Mouse (Mus musculus) brain, embryonic 14.5 days (tissue): Measurements from ENCODE around the gene Cetn3.

Source experiments
- CTCF ChIP-seq: fragments of 200-500 bp; IDR thresholded peaks from 2 replicates; pipeline ENCODE4 v1.5.1; 2012; ENCODE audit warnings: inconsistent platforms, mild to moderate bottlenecking, moderate library complexity, borderline replicate concordance; ENCODE audit not compliant: insufficient read depth, insufficient read length; ENCODE audit errors: extremely low read depth
- POLR2A ChIP-seq: fragments of 200-500 bp; IDR thresholded peaks from 2 replicates; pipeline ENCODE4 v1.6.1; 2012; ENCODE audit warnings: mild to moderate bottlenecking, inconsistent platforms, borderline replicate concordance; ENCODE audit not compliant: poor library complexity, insufficient read depth, insufficient read length, severe bottlenecking; ENCODE audit errors: extremely low read depth

DNA sequence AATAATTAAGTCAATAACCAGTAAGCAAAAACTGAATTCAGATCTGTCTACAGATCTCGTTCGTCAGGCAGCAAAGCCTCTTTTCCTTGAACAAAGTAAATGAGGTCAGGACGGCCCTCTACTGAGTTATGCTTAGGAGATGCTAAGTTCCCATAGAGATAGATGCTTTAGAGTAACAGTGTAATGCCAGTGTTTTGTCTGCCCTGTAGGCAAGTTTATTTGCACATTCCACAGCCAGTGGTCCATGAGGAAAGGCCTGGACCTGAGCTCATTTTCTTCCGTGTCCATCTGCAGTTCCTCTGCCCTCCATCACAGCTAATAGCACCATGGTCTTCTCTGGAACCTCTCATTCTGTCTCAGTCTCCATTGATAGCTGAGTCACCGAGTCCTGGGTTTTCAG is 57.4 kb downstream of the Cetn3 start:
- no peak for TF ChIP-seq POLR2A
- TF ChIP-seq CTCF, result no peak
